Mouse (Mus musculus): ENCODE results near the gene Pcnp. TPM values are rescaled to one million over a fixed set of nuclear protein-coding genes. Genes with fewer than 3 reads are reported as not detected.

Gene Pcnp
- polyA plus RNA-seq, 1 experiment, result 23.4 TPM

DNA sequence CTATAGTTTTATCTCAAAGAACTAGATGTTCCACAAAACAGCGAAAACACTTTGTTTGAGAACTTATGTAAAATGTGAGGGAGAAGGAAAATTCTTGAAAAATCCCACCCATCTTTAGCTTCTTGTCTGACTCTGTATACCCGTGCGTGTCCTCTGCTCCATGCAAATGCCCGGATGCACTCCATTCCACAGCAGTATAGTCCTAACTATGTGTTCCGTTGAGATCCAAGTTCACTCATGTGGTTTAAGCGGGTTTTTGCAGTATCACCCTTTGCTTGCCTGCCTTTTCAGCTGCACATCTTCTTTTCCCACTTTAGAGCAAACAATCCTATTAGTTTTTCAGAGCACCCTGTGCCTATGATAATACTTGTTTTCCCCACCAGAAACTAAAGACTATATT lies 7.0 kb upstream of the Pcnp start:
- DNase-seq (ENCODE audit: low read depth), result no peak

DNA sequence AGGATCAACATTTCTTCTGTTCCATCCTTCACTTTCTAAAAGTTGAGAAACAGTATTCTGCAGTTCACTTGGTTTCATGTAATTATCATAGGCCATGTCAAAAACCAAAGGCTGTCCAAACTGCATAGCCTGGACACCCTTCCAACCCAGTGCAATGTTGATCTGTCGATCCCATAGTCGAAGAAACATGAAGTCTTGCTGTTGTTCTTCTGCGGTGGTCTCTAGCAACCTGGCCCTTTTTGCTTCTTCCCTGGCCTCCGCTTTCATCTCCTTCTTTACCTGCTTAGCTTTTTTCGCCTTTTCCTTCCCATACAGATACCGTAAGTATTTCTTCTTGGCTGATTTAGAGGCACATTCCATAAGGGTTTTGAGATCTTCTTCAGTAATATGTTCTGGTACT lies 5.0 kb upstream of the Pcnp start:
- no peak for DNase-seq (ENCODE audit: low read depth)

DNA sequence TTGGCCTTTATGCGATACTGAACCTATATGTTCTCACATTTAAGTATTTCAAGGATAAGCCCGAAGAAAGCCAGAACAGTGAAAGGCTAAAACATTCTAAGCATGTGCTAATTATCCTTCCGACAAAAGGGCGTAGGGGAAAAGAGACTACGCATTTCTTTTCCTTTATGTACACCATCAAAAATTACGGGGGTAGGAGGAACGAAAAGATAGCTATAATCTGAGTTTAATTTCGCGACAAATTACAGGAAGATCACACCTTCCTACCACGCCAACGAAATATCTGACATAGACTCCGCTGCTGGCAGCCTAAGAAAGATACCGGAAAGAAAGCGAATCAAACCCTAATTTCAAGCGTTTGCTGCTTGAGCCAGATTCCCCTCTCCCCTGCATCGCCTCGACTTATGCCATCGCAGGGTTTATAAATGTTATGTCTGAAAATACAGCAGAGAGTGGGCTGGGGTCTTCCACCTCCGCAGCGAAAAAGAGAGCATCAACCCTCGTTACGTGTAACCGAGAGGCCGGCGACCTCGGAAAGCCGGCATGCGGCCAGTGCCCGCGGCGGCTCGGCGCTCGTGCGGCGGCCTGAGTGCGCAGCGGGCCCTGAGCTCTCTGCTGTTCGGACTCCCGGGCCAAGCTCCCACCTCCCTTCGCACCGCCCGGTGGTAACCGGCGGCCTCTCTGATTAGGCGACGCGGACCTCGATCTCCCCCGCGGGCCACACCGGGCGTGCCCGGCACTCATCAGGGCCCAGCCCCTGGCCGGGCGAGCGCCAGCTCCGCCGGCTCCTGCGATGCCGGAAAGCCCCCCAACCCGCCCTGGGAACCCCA lies 602 bp downstream of the Pcnp start:
- no peak for DNase-seq (ENCODE audit: low read depth)

DNA sequence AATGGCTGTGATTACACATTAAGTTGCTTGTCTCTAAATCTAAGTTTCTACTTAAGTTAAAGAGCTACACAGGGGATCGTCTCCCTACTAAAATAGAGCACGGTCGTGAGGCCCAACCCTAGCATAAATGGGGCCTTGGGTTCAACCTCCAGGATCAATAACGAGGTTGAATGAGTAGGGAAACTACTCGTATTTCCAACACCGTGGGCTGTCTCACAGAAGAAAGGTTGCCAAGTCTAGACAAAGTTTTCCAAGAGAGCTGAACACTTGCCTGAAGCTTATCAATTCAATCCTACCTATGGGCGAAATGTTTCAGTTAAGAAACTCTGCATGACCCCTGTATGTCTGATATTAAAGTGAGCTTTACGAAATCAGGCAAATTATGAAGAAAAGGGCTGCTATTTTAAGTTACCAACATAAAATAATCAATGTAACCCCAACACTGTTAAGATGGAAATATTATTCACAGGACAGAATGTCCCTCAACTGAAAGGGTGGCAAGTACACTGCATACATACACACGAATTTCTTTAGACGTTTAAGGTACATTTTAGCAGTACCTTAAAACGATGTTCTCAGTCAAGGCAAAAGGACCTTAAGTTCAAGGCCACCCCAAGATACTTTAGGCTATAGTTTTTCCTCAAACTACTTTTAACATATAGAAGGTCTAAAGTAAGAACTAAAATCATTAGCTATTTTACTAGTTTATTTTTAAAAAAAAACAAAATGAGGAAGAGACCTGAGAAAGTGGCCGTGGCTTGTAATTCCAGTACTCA lies 1.5 kb downstream of the Pcnp start:
- DNase-seq (ENCODE audit: low read depth), result no peak

DNA sequence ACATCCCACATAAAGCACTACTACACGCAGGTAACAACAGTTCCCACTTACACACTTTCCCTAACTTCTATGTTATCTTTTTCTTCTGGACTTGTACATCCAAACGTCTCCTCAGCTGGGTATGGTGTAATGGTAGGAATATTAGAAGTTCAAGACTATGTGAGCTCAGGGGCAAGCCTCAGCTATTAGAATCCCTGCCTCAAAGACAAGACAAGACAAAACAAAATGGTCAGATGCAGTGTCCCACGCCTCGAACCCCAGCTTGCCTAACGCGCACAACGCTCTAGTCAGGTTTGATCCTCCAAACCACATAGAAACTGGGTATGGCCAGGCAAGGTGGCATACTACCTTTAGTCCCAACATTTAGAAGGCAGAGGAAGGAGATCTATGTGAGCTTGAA lies 9.9 kb downstream of the Pcnp start:
- DNase-seq (ENCODE audit: low read depth), result no peak

DNA sequence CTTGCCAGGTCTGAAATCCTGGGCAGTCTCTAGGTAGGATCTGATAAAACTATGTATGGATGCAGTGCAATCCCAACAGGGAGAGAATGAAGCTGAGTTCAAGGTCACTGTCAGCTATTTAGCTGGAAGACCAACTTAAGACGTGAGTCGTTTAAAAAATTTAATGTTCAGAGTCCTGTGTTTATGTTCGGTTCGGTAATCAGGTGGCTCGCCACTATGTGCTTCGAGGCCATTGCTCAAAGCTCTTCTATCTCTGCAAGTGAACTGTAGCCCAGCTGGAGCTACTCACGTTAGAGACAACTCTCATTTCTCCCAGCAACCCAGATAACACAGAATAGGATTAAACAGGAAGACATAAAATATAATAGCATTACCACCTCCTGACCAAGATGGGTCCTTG lies 15.5 kb downstream of the Pcnp start:
- DNase-seq (ENCODE audit: low read depth), result no peak

DNA sequence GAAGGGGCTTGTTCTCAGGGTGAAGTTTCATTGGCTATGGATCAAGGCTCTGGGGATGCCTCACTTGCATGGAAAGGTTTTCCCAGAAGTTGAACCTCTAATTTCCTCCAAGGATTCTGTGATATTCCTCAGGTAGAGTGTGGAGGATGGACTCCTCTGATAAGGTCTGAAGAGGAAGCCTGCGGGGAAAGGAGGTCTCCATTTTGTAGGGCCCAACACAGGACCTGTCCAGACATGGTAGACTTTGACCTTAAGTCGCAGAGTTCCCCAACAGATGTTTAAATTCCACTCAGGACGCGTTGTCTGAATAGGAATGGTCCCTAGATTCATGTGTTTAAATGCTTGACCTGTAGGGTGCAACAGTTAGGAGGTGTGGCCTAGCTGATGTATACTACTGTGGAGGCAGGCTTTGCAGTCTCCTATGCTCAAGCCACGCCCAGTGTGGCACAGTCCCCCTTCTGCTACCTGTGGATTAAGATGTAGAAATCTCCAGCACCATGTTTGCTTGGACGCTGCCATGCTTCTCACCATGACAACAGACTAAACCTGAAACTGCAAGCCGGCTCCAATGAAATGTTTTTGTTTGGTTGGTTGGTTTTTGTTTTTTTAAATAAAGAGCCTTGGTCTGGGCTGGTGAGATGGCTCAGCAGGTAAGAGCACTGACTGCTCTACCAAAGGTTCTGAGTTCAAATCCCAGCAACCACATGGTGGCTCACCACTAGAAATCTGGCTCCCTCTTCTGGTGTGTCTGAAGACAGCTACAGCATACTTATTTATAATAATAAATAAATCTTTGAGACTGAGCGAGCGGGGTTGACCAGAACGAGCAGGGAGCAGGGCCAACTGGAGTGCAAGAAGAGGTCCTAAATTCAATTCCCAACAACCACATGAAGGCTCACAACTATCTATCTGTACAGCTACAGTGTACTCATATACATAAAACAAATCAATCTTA lies 16.5 kb downstream of the Pcnp start:
- DNase-seq (ENCODE audit: low read depth), result no peak

DNA sequence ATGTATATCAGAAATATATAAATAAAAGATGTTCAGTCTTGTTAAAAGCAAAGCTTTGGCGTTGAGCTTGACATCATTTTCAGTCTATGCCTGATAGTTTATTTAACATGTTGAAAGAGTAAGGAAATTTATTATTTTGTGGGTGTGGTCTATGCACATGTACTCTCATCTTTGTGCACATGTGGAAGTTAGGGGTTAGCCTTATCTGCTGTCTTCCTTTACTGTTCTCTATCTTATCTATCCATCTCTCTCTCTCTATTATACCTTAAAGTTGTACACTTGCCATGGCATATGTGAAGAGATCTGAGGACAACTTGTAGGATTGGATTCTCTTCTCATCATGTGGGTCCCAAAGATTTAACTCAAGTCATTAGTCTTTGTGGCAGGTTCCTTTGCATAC lies 20.7 kb downstream of the Pcnp start:
- no peak for DNase-seq (ENCODE audit: low read depth)

DNA sequence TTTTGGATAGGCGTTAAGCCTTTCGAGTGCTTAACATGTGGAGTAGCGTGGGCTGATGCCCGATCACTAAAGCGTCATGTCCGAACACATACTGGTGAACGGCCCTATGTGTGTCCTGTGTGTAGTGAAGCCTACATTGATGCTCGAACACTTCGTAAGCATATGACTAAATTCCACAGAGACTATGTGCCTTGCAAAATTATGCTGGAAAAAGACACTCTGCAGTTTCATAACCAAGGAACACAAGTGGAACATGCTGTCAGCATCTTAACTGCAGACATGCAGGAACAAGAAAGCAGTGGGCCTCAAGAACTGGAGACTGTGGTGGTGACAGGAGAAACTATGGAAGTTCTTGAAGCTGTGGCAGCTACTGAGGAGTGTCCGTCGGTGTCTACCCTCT lies 22.7 kb downstream of the Pcnp start:
- no peak for DNase-seq (ENCODE audit: low read depth)

DNA sequence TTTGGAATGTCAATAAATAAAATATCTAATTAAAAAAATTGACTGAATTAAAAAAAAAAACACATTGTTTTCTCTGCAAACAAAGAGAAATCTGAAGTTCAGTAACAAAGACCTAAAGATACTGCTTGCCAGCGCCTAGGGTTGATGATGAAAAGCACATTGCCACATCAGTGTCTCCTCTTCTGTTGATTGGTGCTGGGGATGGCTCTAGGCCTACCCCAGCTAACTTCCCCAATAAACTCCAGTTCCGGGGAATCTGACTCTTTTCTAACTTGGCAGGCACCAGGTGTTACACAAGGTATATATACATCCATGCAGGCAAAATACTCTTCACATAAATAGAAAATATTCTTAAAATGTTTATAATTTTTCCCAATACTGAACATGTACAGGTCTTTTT lies 35.3 kb downstream of the Pcnp start:
- DNase-seq (ENCODE audit: low read depth), result no peak

DNA sequence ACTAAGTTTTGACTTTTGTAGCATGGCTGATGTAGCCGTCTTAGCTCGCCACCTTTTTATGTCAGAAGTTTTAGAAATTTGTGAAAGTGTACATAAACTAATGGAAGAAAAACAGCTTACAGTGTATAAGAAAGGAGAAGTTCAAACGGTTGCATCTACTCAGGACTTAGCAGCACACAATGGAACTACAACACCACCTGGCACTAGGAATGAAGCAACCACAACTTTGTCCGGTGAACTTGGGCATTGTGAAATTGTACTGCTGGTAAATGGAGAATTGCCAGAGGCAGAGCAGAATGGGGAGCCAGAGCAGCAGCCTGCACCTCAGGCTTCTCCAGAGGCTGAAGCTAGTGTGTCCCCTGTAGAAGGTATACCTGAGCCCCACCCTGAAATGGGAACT lies 39.2 kb downstream of the Pcnp start:
- no peak for DNase-seq (ENCODE audit: low read depth)

DNA sequence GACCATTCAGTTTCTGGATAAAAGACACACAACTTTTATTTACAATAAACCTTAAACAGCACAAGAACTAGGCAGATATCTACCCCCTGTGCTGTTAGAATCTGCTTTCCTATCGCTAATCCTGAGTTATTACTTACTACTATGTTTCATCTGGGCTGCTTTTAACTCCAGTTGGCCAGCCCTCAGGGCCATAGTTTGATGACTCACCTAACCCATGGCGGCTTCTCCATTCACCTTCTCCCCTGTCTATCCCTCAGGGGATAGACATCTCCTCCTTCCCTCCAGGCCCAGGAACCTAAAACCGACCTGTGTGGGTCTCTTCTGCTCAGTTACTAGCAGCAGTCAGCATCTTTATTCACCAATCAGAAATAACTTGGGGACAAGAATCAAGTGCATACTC lies 43.5 kb downstream of the Pcnp start:
- no peak for DNase-seq (ENCODE audit: low read depth)

DNA sequence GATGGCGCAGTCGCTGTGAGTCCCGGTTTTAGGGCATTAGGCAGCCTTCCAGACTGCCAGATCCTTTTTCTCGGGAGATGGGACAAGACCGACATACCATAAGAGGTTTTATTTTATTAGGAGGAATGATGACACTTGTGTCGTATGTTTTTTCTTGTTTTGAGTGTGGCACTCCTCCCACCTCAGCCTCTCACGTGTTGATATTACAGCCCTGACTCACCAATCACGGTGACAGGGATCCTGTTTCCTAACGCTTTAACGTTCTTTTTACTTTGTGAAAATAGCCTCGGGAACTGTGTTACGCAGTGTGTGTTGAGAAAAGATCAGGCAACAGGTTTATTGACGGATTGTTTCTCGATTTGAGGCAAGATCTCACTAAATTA lies 54.6 kb downstream of the Pcnp start:
- peak; percentile 88 for DNase-seq (ENCODE audit: low read depth)

DNA sequence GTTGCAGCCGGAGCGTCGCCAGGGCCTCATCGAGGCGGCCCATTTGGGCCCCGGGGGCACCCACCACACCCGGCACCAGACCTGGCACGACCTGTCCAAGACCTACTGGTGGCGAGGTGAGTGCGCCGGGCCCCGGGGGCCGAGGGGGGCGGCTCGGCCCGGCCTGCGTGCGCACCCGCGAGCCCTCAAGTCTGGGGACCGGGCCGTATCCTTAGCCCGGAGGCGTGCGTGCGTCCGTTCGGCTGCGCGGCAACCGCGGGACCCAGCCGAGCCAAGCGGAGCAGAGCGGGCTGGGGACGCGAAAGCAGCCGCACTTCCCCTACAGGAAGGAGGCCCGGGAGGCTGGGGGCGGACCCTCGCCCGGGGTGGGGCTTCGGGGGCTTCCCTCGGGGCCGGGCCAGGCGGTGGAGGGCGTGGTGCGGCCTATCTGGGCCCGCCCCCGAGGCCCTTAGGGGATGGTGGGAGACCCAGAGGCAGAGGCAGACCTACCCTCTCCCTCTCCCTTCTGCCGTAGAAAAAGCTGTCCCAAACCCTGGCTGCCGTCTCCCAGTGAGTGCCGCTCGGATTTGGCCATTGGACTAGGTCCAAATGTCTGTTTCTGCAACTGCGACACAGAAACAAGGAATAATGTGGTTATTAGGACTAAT lies 55.2 kb downstream of the Pcnp start:
- no peak for DNase-seq (ENCODE audit: low read depth)

DNA sequence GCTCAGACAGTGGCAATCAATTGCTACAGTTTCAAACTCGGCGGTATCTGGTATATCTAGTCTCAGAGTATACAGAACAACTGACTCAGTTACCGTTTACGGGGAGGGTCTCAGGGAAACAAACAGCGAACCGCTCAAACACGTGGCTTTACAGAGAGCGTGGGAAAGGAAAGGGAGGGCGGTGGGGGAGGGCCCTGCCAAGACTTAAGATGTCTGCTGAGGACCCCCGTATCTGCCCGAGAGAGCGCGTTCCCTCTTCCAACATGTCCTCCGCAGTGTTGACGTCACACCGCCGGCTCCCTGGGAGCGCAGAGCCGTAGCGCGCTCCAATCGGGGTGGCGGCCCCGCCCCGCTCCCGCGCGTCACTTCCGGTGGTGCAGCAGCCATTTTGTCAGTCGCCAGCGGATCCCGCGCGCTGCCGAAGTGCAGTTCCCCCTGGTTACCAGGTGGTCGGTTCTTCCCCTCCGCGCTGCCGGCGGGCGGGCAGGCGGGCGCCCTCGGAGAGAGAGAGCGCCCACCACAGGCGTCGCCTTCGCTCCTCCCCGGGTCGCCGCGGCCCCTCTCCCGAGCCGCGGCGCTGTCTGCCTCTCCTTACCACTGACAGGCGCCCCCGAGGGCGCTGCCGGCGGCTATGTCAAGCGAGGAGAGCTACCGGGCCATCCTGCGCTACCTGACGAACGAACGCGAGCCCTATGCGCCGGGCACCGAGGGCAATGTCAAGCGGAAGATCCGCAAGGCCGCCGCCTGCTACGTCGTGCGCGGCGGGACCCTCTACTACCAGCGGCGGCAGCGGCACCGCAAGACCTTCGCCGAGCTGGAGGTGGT lies 55.9 kb downstream of the Pcnp start, which contains the start of gene Zbtb11:
TSS of gene Zbtb11 (plus strand) at position 453 of the 825 bp plus-strand sequence.
- peak; percentile 73 for DNase-seq (ENCODE audit: low read depth)

DNA sequence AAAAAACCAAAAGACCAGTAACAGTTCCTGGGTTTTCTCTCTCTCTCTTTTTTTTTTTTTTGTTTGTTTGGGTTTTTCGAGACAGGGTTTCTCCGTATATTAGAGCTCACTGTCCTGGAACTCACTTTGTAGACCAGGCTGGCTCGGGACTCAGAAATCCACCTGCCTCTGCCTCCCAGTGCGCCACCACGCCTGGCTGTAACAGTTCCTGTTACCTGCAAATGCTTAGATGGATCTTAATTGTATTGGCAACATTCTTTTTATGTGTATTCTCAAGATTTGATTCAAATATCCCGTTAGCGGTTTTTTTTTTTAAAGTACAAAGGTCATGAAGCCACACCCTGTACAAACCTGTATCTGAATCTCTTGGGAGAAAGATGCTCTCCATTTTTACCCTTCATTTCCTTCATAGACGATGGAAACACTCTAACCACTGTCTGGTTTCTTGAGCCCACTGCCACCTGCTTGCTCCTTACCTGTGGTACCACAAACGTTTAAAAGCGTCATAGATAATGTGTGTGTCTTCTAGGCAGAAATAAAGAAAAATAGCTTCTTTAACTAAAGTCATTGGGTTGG lies 56.8 kb downstream of the Pcnp start:
- DNase-seq (ENCODE audit: low read depth), result no peak

DNA sequence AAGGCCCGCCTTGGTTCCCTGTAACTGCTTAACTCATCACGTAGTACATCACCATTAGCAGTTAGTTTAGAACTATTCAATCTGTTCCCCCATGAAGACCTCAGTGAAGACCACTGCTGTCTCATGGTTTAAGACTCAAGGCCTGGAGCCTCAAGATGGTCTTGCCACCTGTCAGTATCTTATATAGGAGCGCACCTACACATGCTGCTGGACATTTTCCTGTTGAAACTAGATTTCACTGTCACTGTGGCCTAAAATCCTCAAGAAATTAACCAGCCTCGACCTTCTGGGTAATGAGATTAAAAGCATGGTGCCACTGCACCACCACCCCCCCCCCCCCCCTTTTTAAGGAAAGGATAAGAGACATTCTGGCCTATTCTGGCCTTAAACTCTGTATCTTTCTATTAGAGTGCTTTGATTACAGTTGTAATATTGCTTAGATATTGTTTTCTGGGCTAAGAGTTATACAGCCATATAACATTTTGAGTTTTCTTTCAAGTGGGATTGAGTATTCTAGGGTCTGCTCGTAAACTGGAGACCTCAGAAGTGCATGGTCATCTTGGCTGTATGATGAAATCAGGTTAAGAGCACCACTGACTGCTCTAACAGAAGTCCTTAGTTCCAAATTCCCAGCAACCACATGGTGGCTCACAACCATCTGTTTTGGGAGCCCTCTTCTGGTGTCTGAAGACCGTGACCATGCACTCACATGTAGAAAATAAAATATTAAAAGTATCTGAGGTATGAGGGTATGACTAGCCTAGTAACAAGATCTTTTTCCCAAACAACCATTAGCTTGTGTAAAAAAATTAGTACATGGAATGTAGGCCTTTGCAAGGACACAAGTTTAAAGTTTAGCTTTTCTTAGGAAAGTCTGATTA lies 57.6 kb downstream of the Pcnp start:
- DNase-seq (ENCODE audit: low read depth), result no peak

DNA sequence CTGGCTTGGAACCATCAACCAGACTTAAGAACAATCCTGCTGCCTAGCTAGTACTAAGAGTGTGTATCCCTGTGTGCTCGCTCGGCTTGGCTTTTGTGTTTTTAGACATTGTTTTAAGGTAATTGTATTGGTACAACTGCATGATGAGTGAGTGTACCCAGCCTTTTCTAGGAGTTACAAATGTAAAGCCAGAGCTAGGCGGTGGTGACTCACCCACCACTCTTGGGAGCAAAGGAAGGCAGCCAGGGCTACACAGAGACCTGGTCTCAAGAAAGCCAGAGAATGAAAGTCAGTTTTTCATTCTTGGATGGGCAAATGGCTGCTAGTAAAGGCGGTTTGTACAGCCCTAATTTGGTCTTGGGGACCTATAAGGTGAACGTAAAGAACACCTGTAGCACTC lies 59.1 kb downstream of the Pcnp start:
- no peak for DNase-seq (ENCODE audit: low read depth)

DNA sequence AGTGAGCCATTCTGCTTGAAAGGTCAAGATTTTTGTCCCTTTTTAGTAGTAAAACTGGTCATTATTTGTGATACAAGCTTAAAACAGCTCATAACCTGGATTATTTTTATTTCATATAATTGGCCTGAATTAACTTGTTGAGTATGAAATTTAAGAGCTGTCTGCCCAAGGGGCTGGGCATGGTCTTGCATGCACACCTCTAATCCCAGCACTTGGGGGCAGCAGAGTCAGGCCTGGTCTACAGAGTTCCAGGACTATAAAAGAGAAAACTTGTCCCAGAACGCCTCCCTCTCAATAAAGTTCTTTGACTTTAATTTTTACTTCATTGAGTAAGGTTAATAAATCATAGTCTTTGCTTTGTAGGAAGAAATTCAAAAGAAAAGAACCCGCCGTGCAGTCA lies 60.4 kb downstream of the Pcnp start:
- no peak for DNase-seq (ENCODE audit: low read depth)
